Mouse (Mus musculus): ENCODE measurements around the gene Anapc15. TPM values are rescaled to one million over a fixed set of nuclear protein-coding genes. Genes with fewer than 3 reads are reported as not detected.
"Not testable (repeated sequence)": the region's sequence is repeated elsewhere in the genome, so short reads cannot be mapped to it uniquely, and the experiment has no call there.

The Anapc15 gene
- total and polyA plus RNA-seq, 2 experiments from 2014 or later = 49.9 to 62.7 TPM

DNA sequence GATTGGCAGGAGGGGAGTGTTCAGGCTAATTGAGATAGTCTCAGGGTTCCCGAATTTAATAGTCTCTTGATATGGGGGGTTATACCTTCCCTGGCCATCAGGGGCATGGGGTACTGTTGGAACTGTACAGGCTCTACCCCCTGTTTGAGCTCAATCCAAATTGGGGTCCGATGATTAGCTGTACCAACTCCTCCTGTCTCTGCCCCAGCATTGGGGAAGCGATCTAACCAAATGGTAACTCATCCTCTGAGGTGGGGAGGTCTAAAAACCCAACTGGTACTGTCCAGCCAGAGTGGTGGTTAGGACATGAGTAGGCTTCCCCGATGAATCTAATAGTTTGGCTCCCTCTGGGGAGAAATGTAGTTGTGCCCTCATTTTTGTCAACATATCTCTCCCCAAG lies 73.5 kb downstream of the Anapc15 start:
- Histone ChIP-seq H3K27me3 (ENCODE audit: insufficient read depth, low read length) (no peaks in the 10 kb centered on the region), H3K36me3 (ENCODE audit: insufficient read depth, low read length) (0 out of 2 replicates have a peak, but pooled peaks cover 2% of the 10 kb centered on the region), H3K4me1 (ENCODE audit: insufficient read depth, low read length) (peaks cover 3% of the 10 kb centered on the region; the same call in 1 of the 2 replicates), H3K9ac (replicated peaks; ENCODE audit: low read length, poor library complexity, severe bottlenecking) (no peak overlapping the region), H3K9me3 (ENCODE audit: low read length) (no peaks in the 10 kb centered on the region), H3K27ac (ENCODE audit: low read depth, low read length) (no peak overlapping the region), H3K4me3 (ENCODE audit: low read depth, low read length) (no peak overlapping the region), H3K4me2 (ENCODE audit: low read depth, low read length, poor library complexity, severe bottlenecking) (no peak overlapping the region)
- 93% methylated on average over 4 of the region's 4 CpGs for WGBS
- no peak for ATAC-seq (ENCODE audit: low FRiP score)
- no peak for DNase-seq (ENCODE audit: low spot score)
- no peak for TF ChIP-seq CTCF (IDR thresholded peaks at IDR 0.05)

- no peak for DNase-seq (ENCODE audit: low spot score)
Measured at GRCm38 (mm10) chr7:101937569-101937968, 74.1 kb downstream of the Anapc15 start.

DNA sequence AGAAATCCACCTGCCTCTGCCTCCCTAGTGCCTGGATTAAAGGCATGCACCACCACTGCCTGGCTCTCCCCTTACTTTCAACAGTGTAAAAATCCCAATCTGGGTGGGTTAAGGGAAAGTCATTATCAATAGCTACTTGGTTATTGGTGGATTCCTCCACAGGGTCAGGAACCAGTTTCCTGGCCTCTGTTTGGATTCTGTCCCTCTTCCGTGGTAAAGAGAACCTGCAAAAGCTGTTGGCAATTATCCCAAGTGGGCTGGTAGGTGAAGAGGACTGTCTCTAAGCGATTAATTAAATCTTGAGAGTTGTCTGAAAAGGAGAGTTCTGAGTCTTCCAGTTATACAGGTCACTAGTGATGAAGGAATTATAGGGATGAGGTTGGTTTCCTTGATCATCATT lies 74.8 kb downstream of the Anapc15 start:
- Histone ChIP-seq H3K27me3 (ENCODE audit: insufficient read depth, low read length) (no peaks in the 10 kb centered on the region), H3K4me2 (ENCODE audit: low read depth, low read length, poor library complexity, severe bottlenecking) (no peak overlapping the region), H3K27ac (ENCODE audit: low read depth, low read length) (no peak overlapping the region), H3K4me3 (ENCODE audit: low read depth, low read length) (no peak overlapping the region), H3K9me3 (ENCODE audit: low read length) (no peaks in the 10 kb centered on the region), H3K9ac (replicated peaks; ENCODE audit: low read length, poor library complexity, severe bottlenecking) (no peak overlapping the region), H3K36me3 (ENCODE audit: insufficient read depth, low read length) (0 out of 2 replicates have a peak, but pooled peaks cover 2% of the 10 kb centered on the region), H3K4me1 (ENCODE audit: insufficient read depth, low read length) (no peaks in the 10 kb centered on the region; the same call in 1 of the 2 replicates)
- TF ChIP-seq CTCF (IDR thresholded peaks at IDR 0.05) = no peak
- no peak for DNase-seq (ENCODE audit: low spot score)
- 95% methylated on average over 2 of the region's 2 CpGs for WGBS
- no peak for ATAC-seq (ENCODE audit: low FRiP score)

More at GRCm38 (mm10) chr7:101937569-101937968, 74.1 kb downstream of the Anapc15 start:
- TF ChIP-seq CTCF (IDR thresholded peaks at IDR 0.05) = no peak
- no peak overlapping the region for H3K27ac ChIP-seq (ENCODE audit: low read depth, low read length)
- H3K36me3 ChIP-seq (ENCODE audit: insufficient read depth, low read length) = 0 out of 2 replicates have a peak, but pooled peaks cover 2% of the 10 kb centered on the region
- H3K9me3 ChIP-seq (ENCODE audit: low read length) = no peaks in the 10 kb centered on the region
- no peak for ATAC-seq (ENCODE audit: low FRiP score)
- no peak overlapping the region for H3K9ac ChIP-seq (replicated peaks; ENCODE audit: low read length, poor library complexity, severe bottlenecking)
- H3K4me2 ChIP-seq (ENCODE audit: low read depth, low read length, poor library complexity, severe bottlenecking) = no peak overlapping the region
- no peak overlapping the region for H3K4me3 ChIP-seq (ENCODE audit: low read depth, low read length)
- no peaks in the 10 kb centered on the region for H3K27me3 ChIP-seq (ENCODE audit: insufficient read depth, low read length)
- 94% methylated on average over 4 of the region's 4 CpGs for WGBS
- H3K4me1 ChIP-seq (ENCODE audit: insufficient read depth, low read length) = peaks cover under 1% of the 10 kb centered on the region; the same call in 1 of the 2 replicates

DNA sequence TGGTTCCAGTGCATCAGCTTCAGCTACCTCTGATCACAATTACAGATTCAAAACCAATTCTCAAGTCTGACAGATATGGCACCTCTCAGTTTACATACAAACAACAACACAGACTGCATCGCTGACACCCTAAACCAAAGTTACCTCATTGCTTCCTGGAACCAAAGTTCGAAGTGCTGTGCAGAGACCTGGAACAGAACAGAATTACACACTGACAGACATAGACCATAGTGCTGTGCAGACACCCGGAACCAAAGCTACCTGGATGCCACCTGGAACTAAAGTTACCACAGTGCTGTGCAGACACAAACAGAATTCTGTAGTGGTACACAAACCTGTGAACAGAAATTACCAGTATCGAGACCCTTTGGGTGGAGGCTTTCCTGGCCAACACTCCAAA lies 76.2 kb downstream of the Anapc15 start:
- no peak for DNase-seq (ENCODE audit: low spot score)
- no peak overlapping the region for H3K4me2 ChIP-seq (ENCODE audit: low read depth, low read length, poor library complexity, severe bottlenecking)

GRCm38 (mm10) chr7:101949008-101949407 lies 85.5 kb downstream of the Anapc15 start:
- not testable (repeated sequence) for H3K36me3 ChIP-seq (ENCODE audit: insufficient read depth, low read length); H3K4me3 ChIP-seq (ENCODE audit: low read depth, low read length); H3K4me2 ChIP-seq (ENCODE audit: low read depth, low read length, poor library complexity, severe bottlenecking); DNase-seq (ENCODE audit: low spot score); H3K9ac ChIP-seq (replicated peaks; ENCODE audit: low read length, poor library complexity, severe bottlenecking); H3K27me3 ChIP-seq (ENCODE audit: insufficient read depth, low read length); H3K27ac ChIP-seq (ENCODE audit: low read depth, low read length); ATAC-seq (ENCODE audit: low FRiP score); H3K9me3 ChIP-seq (ENCODE audit: low read length); H3K4me1 ChIP-seq (ENCODE audit: insufficient read depth, low read length)
- 91% methylated on average over 5 of the region's 5 CpGs for WGBS

More for the DNA sequence above, 76.2 kb downstream of the Anapc15 start:
- no peaks in the 10 kb centered on the region; the same call in 1 of the 2 replicates for H3K4me1 ChIP-seq (ENCODE audit: insufficient read depth, low read length)
- TF ChIP-seq CTCF (IDR thresholded peaks at IDR 0.05) = no peak
- no peaks in the 10 kb centered on the region for H3K27me3 ChIP-seq (ENCODE audit: insufficient read depth, low read length)
- no peak overlapping the region for H3K27ac ChIP-seq (ENCODE audit: low read depth, low read length)
- no peak for ATAC-seq (ENCODE audit: low FRiP score)
- no peak overlapping the region for H3K4me3 ChIP-seq (ENCODE audit: low read depth, low read length)
- no peaks in the 10 kb centered on the region for H3K9me3 ChIP-seq (ENCODE audit: low read length)
- 0 out of 2 replicates have a peak, but pooled peaks cover 2% of the 10 kb centered on the region for H3K36me3 ChIP-seq (ENCODE audit: insufficient read depth, low read length)
- no peak overlapping the region for H3K9ac ChIP-seq (replicated peaks; ENCODE audit: low read length, poor library complexity, severe bottlenecking)
- WGBS = 93% methylated on average over 4 of the region's 4 CpGs

Small RNAs within 50 kb of the gene (microRNA-seq; reads per million reads assigned to microRNA genes)
- not detected for gene Gm22655 (ENCODE audit: borderline number of aligned reads)

Other genes starting within 250 kb of the Anapc15 start
- 39.7 and 53.1 TPM in 2 replicates for gene Clpb, start 200.1 kb upstream of the Anapc15 start, total RNA-seq (2014; rRNA removed)
- 33.4 and 43.3 TPM in 2 replicates for gene Clpb, start 200.1 kb upstream of the Anapc15 start, polyA plus RNA-seq (2015; fragmentation: Nextera tagmentation; extraction: Ambion mirVana)
- 0.82 TPM in 1 of 2 replicates, not detected in the other for gene Phox2a, start 45.4 kb upstream of the Anapc15 start, total RNA-seq (2014; rRNA removed)
- gene Phox2a, start 45.4 kb upstream of the Anapc15 start, polyA plus RNA-seq (2015; fragmentation: Nextera tagmentation; extraction: Ambion mirVana) = 0.12 TPM in 1 of 2 replicates, not detected in the other
- gene Inppl1, start 25.5 kb upstream of the Anapc15 start, total RNA-seq (2014; rRNA removed) = 16.8 and 21.2 TPM in 2 replicates
- gene Inppl1, start 25.5 kb upstream of the Anapc15 start, polyA plus RNA-seq (2015; fragmentation: Nextera tagmentation; extraction: Ambion mirVana) = 5.7 and 8.0 TPM in 2 replicates
- 2.6 and 3.4 TPM in 2 replicates for gene Folr2, start 6.5 kb upstream of the Anapc15 start, total RNA-seq (2014; rRNA removed)
- gene Folr2, start 6.5 kb upstream of the Anapc15 start, polyA plus RNA-seq (2015; fragmentation: Nextera tagmentation; extraction: Ambion mirVana) = 2.3 and 3.5 TPM in 2 replicates
- 4.9 and 11.5 TPM in 2 replicates for gene Folr1, start 7.1 kb downstream of the Anapc15 start, total RNA-seq (2014; rRNA removed)
- gene Folr1, start 7.1 kb downstream of the Anapc15 start, polyA plus RNA-seq (2015; fragmentation: Nextera tagmentation; extraction: Ambion mirVana) = 3.9 and 4.3 TPM in 2 replicates
- gene Lamtor1, start 42.2 kb downstream of the Anapc15 start, total RNA-seq (2014; rRNA removed) = 114 and 127 TPM in 2 replicates
- gene Lamtor1, start 42.2 kb downstream of the Anapc15 start, polyA plus RNA-seq (2015; fragmentation: Nextera tagmentation; extraction: Ambion mirVana) = 159 and 180 TPM in 2 replicates
- gene Tomt, start 42.6 kb downstream of the Anapc15 start, total RNA-seq (2014; rRNA removed) = 0.38 TPM in 1 of 2 replicates, not detected in the other
- gene Tomt, start 42.6 kb downstream of the Anapc15 start, polyA plus RNA-seq (2015; fragmentation: Nextera tagmentation; extraction: Ambion mirVana) = 0.23 and 0.32 TPM in 2 replicates
- gene Lrrc51, start 70.2 kb downstream of the Anapc15 start, total RNA-seq (2014; rRNA removed) = 3.7 and 6.9 TPM in 2 replicates
- 7.0 TPM in 2 replicates for gene Lrrc51, start 70.2 kb downstream of the Anapc15 start, polyA plus RNA-seq (2015; fragmentation: Nextera tagmentation; extraction: Ambion mirVana)
- gene Numa1, start 70.4 kb downstream of the Anapc15 start, total RNA-seq (2014; rRNA removed) = 64.4 and 74.0 TPM in 2 replicates
- gene Numa1, start 70.4 kb downstream of the Anapc15 start, polyA plus RNA-seq (2015; fragmentation: Nextera tagmentation; extraction: Ambion mirVana) = 17.9 and 20.6 TPM in 2 replicates
- gene Il18bp, start 155.0 kb downstream of the Anapc15 start, total RNA-seq (2014; rRNA removed) = 7.7 and 12.9 TPM in 2 replicates
- 3.1 and 4.2 TPM in 2 replicates for gene Il18bp, start 155.0 kb downstream of the Anapc15 start, polyA plus RNA-seq (2015; fragmentation: Nextera tagmentation; extraction: Ambion mirVana)
- gene Rnf121, start 201.8 kb downstream of the Anapc15 start, total RNA-seq (2014; rRNA removed) = 31.3 and 40.7 TPM in 2 replicates
- gene Rnf121, start 201.8 kb downstream of the Anapc15 start, polyA plus RNA-seq (2015; fragmentation: Nextera tagmentation; extraction: Ambion mirVana) = 22.0 and 23.4 TPM in 2 replicates
- gene Xndc1, start 201.8 kb downstream of the Anapc15 start, total RNA-seq (2014; rRNA removed) = 17.3 and 18.0 TPM in 2 replicates
- gene Xndc1, start 201.8 kb downstream of the Anapc15 start, polyA plus RNA-seq (2015; fragmentation: Nextera tagmentation; extraction: Ambion mirVana) = 14.6 and 15.5 TPM in 2 replicates
- 2.1 and 2.2 TPM in 2 replicates for gene Xntrpc, start 202.0 kb downstream of the Anapc15 start, total RNA-seq (2014; rRNA removed)
- gene Xntrpc, start 202.0 kb downstream of the Anapc15 start, polyA plus RNA-seq (2015; fragmentation: Nextera tagmentation; extraction: Ambion mirVana) = 0.22 and 0.60 TPM in 2 replicates
- 0.24 TPM in 1 of 2 replicates, not detected in the other for gene Trpc2, start 219.4 kb downstream of the Anapc15 start, total RNA-seq (2014; rRNA removed)
- 0.43 TPM in 1 of 2 replicates, not detected in the other for gene Trpc2, start 219.4 kb downstream of the Anapc15 start, polyA plus RNA-seq (2015; fragmentation: Nextera tagmentation; extraction: Ambion mirVana)
- 0.33 TPM in 1 of 2 replicates, not detected in the other for gene Art1, start 238.0 kb downstream of the Anapc15 start, total RNA-seq (2014; rRNA removed)
- gene Art1, start 238.0 kb downstream of the Anapc15 start, polyA plus RNA-seq (2015; fragmentation: Nextera tagmentation; extraction: Ambion mirVana) = 0.18 and 0.22 TPM in 2 replicates
- gene Art5, start 245.8 kb downstream of the Anapc15 start, total RNA-seq (2014; rRNA removed) = 0.49 TPM in 1 of 2 replicates, not detected in the other
- gene Art5, start 245.8 kb downstream of the Anapc15 start, polyA plus RNA-seq (2015; fragmentation: Nextera tagmentation; extraction: Ambion mirVana) = 0.18 and 0.23 TPM in 2 replicates